Mouse (Mus musculus): ENCODE measurements around the gene Ucp2.

The Ucp2 gene

DNA sequence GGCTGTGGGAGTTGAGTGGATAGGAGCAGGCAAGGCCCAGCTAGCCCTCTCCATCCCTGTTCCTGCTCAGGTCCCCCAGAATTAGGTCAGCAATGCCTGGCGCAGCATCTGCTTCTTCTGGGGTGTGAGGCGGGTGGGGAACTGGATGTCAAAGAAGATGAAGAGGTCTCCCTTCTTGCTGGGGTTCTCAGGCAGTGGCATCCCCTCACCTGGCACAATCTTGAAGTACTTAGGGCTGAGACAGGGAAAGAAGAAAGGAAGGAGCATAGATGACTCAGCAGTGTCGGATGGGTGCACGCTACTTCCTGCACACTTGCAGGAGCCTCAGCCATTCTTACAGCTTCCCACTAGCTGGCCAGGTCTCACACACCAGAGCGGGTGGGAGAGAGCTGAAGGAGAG is 9.9 kb downstream of the Ucp2 start:
- no peak for DNase-seq (ENCODE audit: low read depth, low spot score)

DNA sequence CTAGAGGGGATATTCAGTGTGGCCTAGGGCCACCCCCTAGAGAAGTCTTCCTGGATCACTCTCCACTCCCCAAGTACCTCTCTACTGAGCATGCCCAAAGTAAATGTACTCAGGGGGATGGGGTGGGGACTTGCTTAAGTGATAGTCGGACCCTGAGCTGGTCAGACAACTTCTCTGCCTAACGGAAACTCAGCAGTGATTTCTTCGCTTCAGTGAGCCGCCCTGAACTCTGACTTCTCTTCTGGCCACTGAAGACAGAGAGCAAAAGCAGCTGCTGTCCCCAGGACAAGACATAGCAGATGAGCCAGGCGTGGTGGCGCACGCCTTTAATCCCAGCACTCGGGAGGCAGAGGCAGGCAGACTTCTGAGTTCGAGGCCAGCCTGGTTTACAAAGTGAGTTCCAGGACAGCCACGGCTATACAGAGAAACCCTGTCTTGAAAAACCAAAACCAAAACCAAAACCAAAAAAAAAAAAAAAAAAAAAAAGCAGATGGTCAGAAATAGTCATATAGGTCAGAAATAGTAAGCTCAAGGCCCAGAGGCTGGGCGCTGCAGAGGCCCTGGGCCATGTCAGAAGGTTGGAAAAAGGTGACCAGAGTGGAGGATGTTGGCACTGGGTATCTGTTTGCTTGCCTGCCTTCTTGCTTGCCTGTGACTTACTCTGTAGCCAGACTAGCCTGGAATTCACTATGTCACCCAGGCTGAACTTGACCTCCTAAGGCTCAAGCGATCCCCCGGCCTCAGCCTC is 11.8 kb downstream of the Ucp2 start:
- no peak for DNase-seq (ENCODE audit: low read depth, low spot score)

DNA sequence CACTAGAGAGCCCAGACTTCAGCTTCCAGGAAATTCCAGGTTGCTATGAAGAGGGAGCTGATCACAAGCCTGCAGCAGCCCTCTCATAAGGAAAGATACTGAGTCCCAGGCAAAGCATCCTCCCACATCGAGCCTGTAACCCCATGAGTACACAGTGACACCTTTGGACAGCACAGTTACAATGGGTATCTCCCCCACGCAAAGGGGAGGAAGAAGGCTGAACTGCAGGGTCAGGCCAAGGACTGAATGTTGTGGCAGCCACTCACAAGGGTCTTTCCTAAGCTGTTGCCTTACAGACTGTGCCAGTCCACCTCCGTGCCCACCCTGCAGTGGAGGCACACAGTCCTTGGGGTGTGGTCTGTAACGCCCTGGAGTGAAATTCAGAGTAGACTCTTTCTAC is 13.4 kb downstream of the Ucp2 start:
- peak; percentile 37 for DNase-seq (ENCODE audit: low read depth, low spot score)

DNA sequence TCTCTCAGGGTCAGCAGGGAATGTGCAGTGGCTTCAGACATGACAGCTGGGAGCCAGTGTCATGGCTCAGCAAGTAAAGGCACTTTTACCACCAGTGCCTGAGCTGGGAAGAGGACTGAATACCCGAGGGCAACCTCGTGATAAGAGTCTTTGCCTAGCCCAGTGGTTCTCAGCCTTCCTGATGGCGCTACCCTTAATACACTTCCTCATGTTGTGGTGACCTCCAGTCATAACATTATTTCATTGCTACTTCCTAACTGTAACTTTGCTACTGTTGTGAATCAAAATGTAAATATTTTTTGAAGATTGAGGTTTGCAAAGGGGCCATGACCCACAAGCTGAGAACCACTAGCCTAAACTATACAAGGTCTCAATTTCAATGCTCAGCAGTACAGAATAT is 15.5 kb downstream of the Ucp2 start:
- no peak for DNase-seq (ENCODE audit: low read depth, low spot score)

DNA sequence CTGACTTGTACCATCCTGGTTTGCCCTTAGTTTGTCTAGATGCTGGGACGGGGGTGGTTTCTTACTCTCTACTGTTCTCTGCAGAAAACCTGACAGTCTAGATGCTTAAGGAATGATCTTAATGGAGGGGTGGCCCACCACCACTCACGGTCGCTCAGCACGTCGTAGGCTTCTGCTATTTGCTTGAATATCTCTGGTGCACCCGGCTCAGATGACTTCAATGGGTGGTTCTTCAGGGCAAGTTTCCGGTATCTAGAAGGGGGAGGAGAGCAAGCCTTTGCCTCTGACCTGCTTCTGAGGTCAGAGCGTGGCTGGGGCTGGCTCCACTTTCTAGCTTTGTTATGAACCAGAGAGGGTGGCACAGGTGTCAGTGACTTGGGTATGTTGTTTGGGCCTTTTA is 18.5 kb downstream of the Ucp2 start:
- peak; percentile 36 for DNase-seq (ENCODE audit: low read depth, low spot score)

DNA sequence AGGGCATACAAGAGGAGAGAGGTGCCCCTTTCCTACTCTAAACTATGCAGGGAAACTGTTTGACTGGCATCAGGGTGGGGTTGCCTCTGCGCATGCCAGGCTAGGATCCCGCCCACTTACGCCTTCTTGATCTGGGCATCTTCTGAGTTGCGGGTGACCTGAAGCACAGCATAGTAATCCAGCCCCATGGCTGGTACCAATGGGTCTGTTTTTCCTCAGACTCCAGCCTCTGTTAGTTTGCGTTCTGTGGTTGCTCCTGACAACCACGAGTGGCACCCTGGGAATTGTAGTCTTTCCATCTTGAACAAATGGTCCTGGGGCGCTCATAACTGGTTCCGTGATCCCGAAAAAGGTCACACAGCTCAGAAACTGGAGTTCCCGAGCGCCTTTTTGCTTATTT is 21.4 kb downstream of the Ucp2 start, which contains the start of gene Dnajb13:
Gene Dnajb13 (minus strand): TSS at position 388 of the 400 bp plus-strand sequence.
- DNase-seq (ENCODE audit: low read depth, low spot score): peak; percentile 55

GRCm38 (mm10) chr7:100520204-100520603 is 27.1 kb downstream of the Ucp2 start:
- no peak for DNase-seq (ENCODE audit: low read depth, low spot score)

DNA sequence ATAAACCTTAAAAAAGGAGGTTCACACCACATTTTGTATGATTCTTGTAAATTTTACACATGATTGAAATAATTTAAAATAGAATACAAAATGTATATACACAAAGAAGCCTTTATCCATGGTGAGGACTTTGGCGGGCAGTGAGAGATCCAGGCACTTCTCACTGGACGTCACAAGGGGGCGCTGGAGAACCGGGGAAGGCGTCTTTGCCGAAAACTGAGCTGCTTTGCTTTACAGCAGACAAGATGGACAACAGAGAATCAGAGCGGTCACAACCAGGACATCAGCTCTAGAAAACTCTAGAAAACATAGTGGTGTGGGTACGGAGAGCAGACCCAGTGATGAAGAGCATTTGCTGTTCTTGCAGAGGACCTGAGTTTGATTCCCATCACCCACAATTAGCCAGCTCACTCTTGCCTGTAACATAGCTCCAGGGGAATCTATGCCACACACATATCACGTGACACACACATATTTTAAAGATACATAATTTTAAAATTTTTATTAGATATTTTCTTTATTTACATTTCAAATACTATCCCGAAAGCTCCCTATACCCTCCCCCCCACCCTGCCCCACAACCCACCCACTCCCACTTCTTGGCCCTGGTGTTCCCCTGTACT is 27.6 kb downstream of the Ucp2 start:
- peak; percentile 82 for DNase-seq (ENCODE audit: low read depth, low spot score)

GRCm38 (mm10) chr7:100522222-100522621 is 29.1 kb downstream of the Ucp2 start:
- peak; percentile 57 for DNase-seq (ENCODE audit: low read depth, low spot score)

DNA sequence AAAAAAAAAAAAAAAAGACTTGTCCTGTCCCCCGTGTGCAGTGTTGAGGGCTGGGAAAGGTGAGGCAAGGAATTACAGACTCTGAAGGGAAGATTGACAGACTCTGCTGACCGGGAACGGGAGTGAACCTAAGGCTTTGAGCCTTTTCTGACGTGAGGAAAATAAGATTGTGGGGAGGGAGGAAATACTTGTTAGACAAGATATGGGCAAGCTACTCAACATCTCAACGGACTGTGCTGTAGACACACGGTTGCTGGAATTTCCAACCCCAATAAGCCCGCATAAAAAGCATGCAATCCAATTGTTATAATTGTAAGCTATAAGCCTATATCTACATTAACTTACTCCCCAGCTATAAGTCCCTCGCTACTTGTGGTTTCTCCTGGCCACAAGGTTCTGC is 31.5 kb downstream of the Ucp2 start:
- DNase-seq (ENCODE audit: low read depth, low spot score): no peak

- no peak for DNase-seq (ENCODE audit: low read depth, low spot score)
Measured at GRCm38 (mm10) chr7:100530766-100531165, 37.6 kb downstream of the Ucp2 start.

DNA sequence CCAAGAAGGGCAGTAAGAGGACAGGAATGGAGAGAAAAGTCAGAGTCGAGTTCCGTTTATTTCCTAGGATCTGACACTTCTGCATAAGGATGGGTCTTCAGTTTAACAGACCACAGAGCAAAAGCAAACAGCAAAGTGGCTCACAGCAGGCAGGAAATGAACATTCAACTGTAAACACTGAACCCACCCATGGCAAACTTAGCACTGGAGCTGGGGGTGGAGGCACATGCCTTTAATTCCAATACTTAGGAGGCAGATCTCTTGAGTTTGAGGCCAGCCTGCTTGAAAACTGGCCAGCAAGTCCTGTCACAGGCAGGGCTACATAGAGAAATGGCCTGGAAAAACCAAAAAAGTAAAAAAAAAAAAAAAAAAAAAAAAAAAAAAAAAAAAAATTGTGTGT is 40.4 kb downstream of the Ucp2 start:
- peak; percentile 45 for DNase-seq (ENCODE audit: low read depth, low spot score)

GRCm38 (mm10) chr7:100534216-100534615 is 41.1 kb downstream of the Ucp2 start:
- DNase-seq (ENCODE audit: low read depth, low spot score): no peak

GRCm38 (mm10) chr7:100535831-100536230 is 42.7 kb downstream of the Ucp2 start:
- DNase-seq (ENCODE audit: low read depth, low spot score): no peak

GRCm38 (mm10) chr7:100536804-100537518 is 43.8 kb downstream of the Ucp2 start, which contains the start of gene Coa4:
TSS of gene Coa4 (plus strand) at chr7:100537071.
- DNase-seq (ENCODE audit: low read depth, low spot score): peak; percentile 96

- no peak for DNase-seq (ENCODE audit: low read depth, low spot score)
Measured at GRCm38 (mm10) chr7:100537519-100537902, 44.4 kb downstream of the Ucp2 start.

GRCm38 (mm10) chr7:100539516-100539915 is 46.4 kb downstream of the Ucp2 start:
- DNase-seq (ENCODE audit: low read depth, low spot score): no peak

DNA sequence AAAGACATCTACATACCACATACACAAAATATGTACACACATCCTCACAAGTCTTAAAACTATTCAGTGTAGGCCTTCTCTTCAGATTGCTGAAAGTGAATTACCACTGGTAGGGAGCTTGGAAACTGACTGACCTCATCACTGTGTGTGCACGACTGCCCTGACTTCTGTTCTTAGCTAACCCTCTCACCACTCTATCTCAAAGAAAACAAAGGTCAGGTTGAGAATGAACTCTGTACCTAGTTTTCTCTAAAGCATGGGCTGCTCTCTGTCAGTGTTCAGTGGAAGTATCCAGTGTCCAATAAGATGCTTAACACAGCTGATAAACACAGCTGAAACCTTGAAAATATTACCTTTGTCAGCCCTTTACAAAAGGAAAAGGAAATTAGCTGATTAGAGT is 51.3 kb downstream of the Ucp2 start:
- DNase-seq (ENCODE audit: low read depth, low spot score): no peak

GRCm38 (mm10) chr7:100547631-100548030 is 54.5 kb downstream of the Ucp2 start:
- DNase-seq (ENCODE audit: low read depth, low spot score): no peak

- DNase-seq (ENCODE audit: low read depth, low spot score): no peak
Measured at GRCm38 (mm10) chr7:100549796-100550195, 56.7 kb downstream of the Ucp2 start.

DNA sequence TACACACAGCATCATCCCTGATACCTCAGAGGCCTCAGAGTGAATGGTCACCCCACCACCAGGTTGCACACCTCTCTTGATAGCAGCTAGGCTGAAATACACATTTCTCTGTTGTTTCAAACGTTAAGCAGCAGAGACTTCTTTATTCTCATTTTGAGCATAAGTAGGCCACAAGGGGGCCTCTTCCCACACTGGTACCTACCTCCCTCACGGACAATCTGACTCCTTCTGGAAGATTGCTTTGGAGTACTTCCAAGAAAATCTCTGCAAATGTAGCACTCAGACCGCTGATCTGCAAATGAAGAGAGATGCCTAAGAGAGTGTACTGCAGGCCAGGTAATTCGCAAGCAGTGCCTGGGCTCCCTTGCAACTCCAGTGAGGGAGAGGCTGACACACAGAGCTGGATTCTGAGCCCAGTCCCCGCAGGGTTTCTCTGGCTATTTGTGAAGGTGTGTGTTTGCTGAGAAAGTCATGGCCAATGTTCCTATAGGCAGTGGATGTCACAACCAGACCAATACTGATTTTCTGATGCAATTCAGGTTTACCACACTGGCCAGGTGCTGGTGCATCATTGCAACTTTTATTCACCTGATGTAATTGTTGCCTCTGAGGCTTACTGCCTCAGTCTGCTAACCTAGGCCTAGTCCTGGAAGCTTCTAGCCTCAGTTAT is 57.3 kb downstream of the Ucp2 start:
- peak; percentile 33 for DNase-seq (ENCODE audit: low read depth, low spot score)

All from ES-CJ7 (cell line).